Mouse (Mus musculus) myocyte (in vitro differentiated cells): ENCODE measurements around the gene Cfl1.

Source experiments
- E2F4 ChIP-seq: IDR thresholded peaks from one replicate; pipeline ENCODE4 v1.6.1; 2011; ENCODE audit warnings: mild to moderate bottlenecking, control low read depth, moderate library complexity; ENCODE audit not compliant: insufficient read depth
- MYOD1 ChIP-seq, 3 experiments: IDR thresholded peaks; one replicate each; pipeline ENCODE4 v1.6.1; 2011; ENCODE audit warnings: control low read depth in 2 of 3, low read depth in 2 of 3, mild to moderate bottlenecking in 2 of 3, moderate library complexity in 1 of 3; ENCODE audit not compliant: insufficient read length in 2 of 3, control insufficient read depth in 1 of 3
- MYOG ChIP-seq, 3 experiments: IDR thresholded peaks; one replicate each; pipeline ENCODE4 v1.6.1; 2011; ENCODE audit warnings: control low read depth in 2 of 3, low read depth in 2 of 3, mild to moderate bottlenecking in 2 of 3; ENCODE audit not compliant: insufficient read length in 2 of 3, control insufficient read depth in 1 of 3, insufficient read depth in 1 of 3
- POLR2A ChIP-seq: IDR thresholded peaks from one replicate; pipeline ENCODE4 v1.6.1; 2011; ENCODE audit warnings: low read depth, mild to moderate bottlenecking, control low read depth, moderate library complexity; ENCODE audit not compliant: insufficient read length
- REST ChIP-seq: IDR thresholded peaks from one replicate; pipeline ENCODE4 v1.6.1; 2011; ENCODE audit warnings: mild to moderate bottlenecking, control low read depth, moderate library complexity; ENCODE audit not compliant: insufficient read depth, insufficient read length

GRCm38 (mm10) chr19:5495353-5496051 lies 5.2 kb downstream of the Cfl1 start:
- TF ChIP-seq E2F4: no peak
- TF ChIP-seq POLR2A: no peak
- no peak for TF ChIP-seq MYOG (IDR thresholded peaks at IDR 0.05; ENCODE audit: control insufficient read depth in 1 of 3, insufficient read depth in 1 of 3, insufficient read length in 2 of 3, low read depth in 2 of 3)
- no peak for TF ChIP-seq REST
- no peak for TF ChIP-seq MYOD1 (IDR thresholded peaks at IDR 0.05; ENCODE audit: control insufficient read depth in 1 of 3, insufficient read length in 2 of 3, low read depth in 2 of 3)
